Mouse (Mus musculus) gonadal fat pad, adult 2 months (tissue): ENCODE data around the gene Rbm3. TPM values are rescaled to one million over a fixed set of nuclear protein-coding genes. Genes with fewer than 3 reads are reported as not detected.

Experiments
- DNase-seq: peaks from one replicate; pipeline ENCODE4 v3.0.0-alpha.2; 2012; ENCODE audit warnings: low read depth
- polyA plus RNA-seq: library from polyadenylated mRNA; depleted of rRNA; stranded (reverse); fragments of >200 nt; gene quantifications from 2 replicates; pipeline ENCODE4 v1.2.3, GENCODE M21; 2012; rRNA removed

The Rbm3 gene
- polyA plus RNA-seq: 134 and 160 TPM in 2 replicates

- DNase-seq: peak; percentile 10
Observed at GRCm38 (mm10) chrX:8145153-8145991, at the start of gene Rbm3. Gene Rbm3 (minus strand): TSS chrX:8145880.

- no peak for DNase-seq
Observed at GRCm38 (mm10) chrX:8193419-8193723, 47.7 kb upstream of the Rbm3 start, which contains the start of gene Ebp. Gene Ebp (minus strand): TSS chrX:8193512.

GRCm38 (mm10) chrX:8192640-8193418, 47.1 kb upstream of the Rbm3 start:
- no peak for DNase-seq

- no peak for DNase-seq
Observed at GRCm38 (mm10) chrX:8192126-8192639, 46.5 kb upstream of the Rbm3 start.

GRCm38 (mm10) chrX:8182871-8183540, 37.3 kb upstream of the Rbm3 start:
- DNase-seq: no peak

- DNase-seq: no peak
Observed at GRCm38 (mm10) chrX:8179646-8180045, 34.0 kb upstream of the Rbm3 start.

- DNase-seq: no peak
Observed at GRCm38 (mm10) chrX:8178871-8179270, 33.2 kb upstream of the Rbm3 start.

GRCm38 (mm10) chrX:8175504-8176385, 30.1 kb upstream of the Rbm3 start, which contains the start of gene Tbc1d25:
Gene Tbc1d25 (minus strand): TSS chrX:8176181.
- no peak for DNase-seq

- DNase-seq: no peak
Observed at GRCm38 (mm10) chrX:8175169-8175503, 29.5 kb upstream of the Rbm3 start.

GRCm38 (mm10) chrX:8167716-8168647, 22.3 kb upstream of the Rbm3 start:
- no peak for DNase-seq

- no peak for DNase-seq
Observed at GRCm38 (mm10) chrX:8164471-8164870, 18.8 kb upstream of the Rbm3 start.

- DNase-seq: no peak
Observed at GRCm38 (mm10) chrX:8163076-8163475, 17.4 kb upstream of the Rbm3 start.

- no peak for DNase-seq
Observed at GRCm38 (mm10) chrX:8143750-8144149, 1.9 kb downstream of the Rbm3 start.

GRCm38 (mm10) chrX:8142948-8143347, 2.7 kb downstream of the Rbm3 start:
- no peak for DNase-seq

GRCm38 (mm10) chrX:8141058-8141457, 4.6 kb downstream of the Rbm3 start:
- DNase-seq: no peak

- DNase-seq: no peak
Observed at GRCm38 (mm10) chrX:8140446-8140845, 5.2 kb downstream of the Rbm3 start.

- no peak for DNase-seq
Observed at GRCm38 (mm10) chrX:8139480-8139879, 6.2 kb downstream of the Rbm3 start.

- DNase-seq: no peak
Observed at GRCm38 (mm10) chrX:8135886-8136285, 9.8 kb downstream of the Rbm3 start.

GRCm38 (mm10) chrX:8132017-8132976, 13.4 kb downstream of the Rbm3 start, which contains the start of gene Wdr13:
Gene Wdr13 (minus strand): TSS chrX:8132892.
- DNase-seq: peak; percentile 44
